Mouse (Mus musculus): Measurements from ENCODE around the gene Ctnnb1. TPM values are rescaled to one million over a fixed set of nuclear protein-coding genes. Genes with fewer than 3 reads are reported as not detected.
"Not testable (repeated sequence)": the region's sequence is repeated elsewhere in the genome, so short reads cannot be mapped to it uniquely, and the experiment has no call there.

The Ctnnb1 gene
- polyA plus RNA-seq, 1 experiment from 2014 or later = 764 TPM

GRCm38 (mm10) chr9:120900338-120901274, 28.4 kb upstream of the Ctnnb1 start:
- H3K9ac ChIP-seq = no peak overlapping the region
- H3K27ac ChIP-seq = no peak overlapping the region
- H3K4me1 ChIP-seq = no peaks in the 10 kb centered on the region
- H3K4me2 ChIP-seq = no peak overlapping the region
- 67% methylated on average over 12 of the region's 12 CpGs for WGBS
- no peaks in the 10 kb centered on the region for H3K27me3 ChIP-seq
- H3K36me3 ChIP-seq (replicated peaks) = no peaks in the 10 kb centered on the region
- no peaks in the 10 kb centered on the region for H3K9me3 ChIP-seq
- no peak for ATAC-seq (ENCODE audit: low FRiP score)
- H3K4me3 ChIP-seq (replicated peaks) = no peak overlapping the region

GRCm38 (mm10) chr9:120902562-120902961, 26.5 kb upstream of the Ctnnb1 start:
- no peaks in the 10 kb centered on the region for H3K4me1 ChIP-seq
- WGBS = 83% methylated on average over 8 of the region's 8 CpGs
- no peak overlapping the region for H3K9ac ChIP-seq
- no peak for ATAC-seq (ENCODE audit: low FRiP score)
- no peak overlapping the region for H3K4me2 ChIP-seq
- H3K4me3 ChIP-seq (replicated peaks) = no peak overlapping the region
- H3K27me3 ChIP-seq = no peaks in the 10 kb centered on the region
- H3K27ac ChIP-seq = no peak overlapping the region
- H3K9me3 ChIP-seq = no peaks in the 10 kb centered on the region
- no peaks in the 10 kb centered on the region for H3K36me3 ChIP-seq (replicated peaks)

DNA sequence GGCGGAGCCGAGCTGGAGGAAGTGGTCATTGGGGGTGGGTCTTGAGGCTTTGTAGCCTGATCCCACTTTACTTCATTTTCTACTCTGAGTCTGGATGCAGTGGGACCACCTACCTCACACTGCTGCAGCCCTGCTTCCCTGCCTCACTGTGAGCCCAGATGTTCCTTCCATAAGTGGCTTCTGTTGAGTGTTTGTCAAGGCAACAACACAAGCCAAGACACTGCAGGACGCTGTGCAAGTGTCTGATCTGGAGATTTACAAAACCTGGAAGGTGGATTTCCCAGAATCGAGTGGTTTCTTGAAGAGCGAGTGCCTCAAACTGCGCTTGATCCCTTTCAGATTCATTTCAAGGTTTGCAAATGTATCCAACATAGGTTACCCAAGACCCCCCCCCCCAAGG, 20.6 kb upstream of the Ctnnb1 start:
- Histone ChIP-seq H3K4me2 (no peak overlapping the region), H3K9ac (no peak overlapping the region), H3K36me3 (replicated peaks) (no peaks in the 10 kb centered on the region), H3K4me3 (replicated peaks) (no peak overlapping the region), H3K4me1 (no peaks in the 10 kb centered on the region), H3K27me3 (no peaks in the 10 kb centered on the region), H3K27ac (no peak overlapping the region), H3K9me3 (no peaks in the 10 kb centered on the region)
- WGBS = 84% methylated on average over 6 of the region's 6 CpGs
- no peak for ATAC-seq (ENCODE audit: low FRiP score)

DNA sequence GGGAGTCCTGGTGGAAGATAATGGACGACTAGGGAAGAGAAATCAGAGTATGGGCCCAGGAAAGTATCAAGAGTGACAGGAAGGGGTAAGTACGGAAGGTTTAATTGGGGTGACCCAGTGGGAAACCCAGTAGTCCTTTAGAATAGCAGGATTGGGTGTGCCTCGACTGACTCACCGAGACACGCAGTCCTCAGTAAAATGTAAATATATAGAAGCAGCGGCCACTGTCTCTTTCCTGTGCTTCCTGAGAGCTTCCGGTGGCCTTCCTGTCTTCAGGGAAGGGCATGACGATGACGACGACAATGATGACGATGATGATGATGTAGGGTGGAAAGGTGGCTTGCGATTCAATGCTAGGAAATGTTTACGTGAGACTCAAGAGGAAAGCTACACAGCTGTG, 15.9 kb upstream of the Ctnnb1 start:
- WGBS = 89% methylated on average over 13 of the region's 13 CpGs

GRCm38 (mm10) chr9:120914429-120914828, 14.6 kb upstream of the Ctnnb1 start:
- no peak overlapping the region for H3K4me2 ChIP-seq
- WGBS = 90% methylated on average over 4 of the region's 4 CpGs

More for the DNA sequence above, 15.9 kb upstream of the Ctnnb1 start:
- Histone ChIP-seq H3K27ac (no peak overlapping the region), H3K4me2 (no peak overlapping the region), H3K4me1 (no peaks in the 10 kb centered on the region), H3K9ac (no peak overlapping the region), H3K4me3 (replicated peaks) (no peak overlapping the region), H3K9me3 (peaks cover 3% of the 10 kb centered on the region; the same call in 1 of the 2 replicates), H3K36me3 (replicated peaks) (no peaks in the 10 kb centered on the region), H3K27me3 (no peaks in the 10 kb centered on the region)
- no peak for ATAC-seq (ENCODE audit: low FRiP score)

GRCm38 (mm10) chr9:120914877-120915459, 14.0 kb upstream of the Ctnnb1 start:
- 89% methylated on average over 14 of the region's 14 CpGs for WGBS
- Histone ChIP-seq H3K4me3 (replicated peaks) (no peak overlapping the region), H3K4me1 (no peaks in the 10 kb centered on the region), H3K4me2 (no peak overlapping the region), H3K9me3 (peaks cover 3% of the 10 kb centered on the region; the same call in 1 of the 2 replicates), H3K36me3 (replicated peaks) (no peaks in the 10 kb centered on the region), H3K9ac (no peak overlapping the region), H3K27ac (no peak overlapping the region), H3K27me3 (no peaks in the 10 kb centered on the region)
- no peak for ATAC-seq (ENCODE audit: low FRiP score)

More at GRCm38 (mm10) chr9:120914429-120914828, 14.6 kb upstream of the Ctnnb1 start:
- ATAC-seq (ENCODE audit: low FRiP score) = no peak
- H3K4me3 ChIP-seq (replicated peaks) = no peak overlapping the region
- no peak overlapping the region for H3K27ac ChIP-seq
- H3K9ac ChIP-seq = no peak overlapping the region
- no peaks in the 10 kb centered on the region for H3K4me1 ChIP-seq
- no peaks in the 10 kb centered on the region for H3K27me3 ChIP-seq
- H3K9me3 ChIP-seq = peaks cover 3% of the 10 kb centered on the region; the same call in 1 of the 2 replicates
- no peaks in the 10 kb centered on the region for H3K36me3 ChIP-seq (replicated peaks)

GRCm38 (mm10) chr9:120917619-120918018, 11.4 kb upstream of the Ctnnb1 start:
- not testable (repeated sequence) for H3K36me3 ChIP-seq (replicated peaks); H3K27me3 ChIP-seq; H3K4me3 ChIP-seq (replicated peaks); H3K4me1 ChIP-seq; H3K27ac ChIP-seq; H3K9me3 ChIP-seq; H3K9ac ChIP-seq; ATAC-seq (ENCODE audit: low FRiP score); H3K4me2 ChIP-seq
- WGBS = 94% methylated on average over 2 of the region's 2 CpGs

GRCm38 (mm10) chr9:120918211-120918610, 10.8 kb upstream of the Ctnnb1 start:
- ATAC-seq (ENCODE audit: low FRiP score) = no peak

DNA sequence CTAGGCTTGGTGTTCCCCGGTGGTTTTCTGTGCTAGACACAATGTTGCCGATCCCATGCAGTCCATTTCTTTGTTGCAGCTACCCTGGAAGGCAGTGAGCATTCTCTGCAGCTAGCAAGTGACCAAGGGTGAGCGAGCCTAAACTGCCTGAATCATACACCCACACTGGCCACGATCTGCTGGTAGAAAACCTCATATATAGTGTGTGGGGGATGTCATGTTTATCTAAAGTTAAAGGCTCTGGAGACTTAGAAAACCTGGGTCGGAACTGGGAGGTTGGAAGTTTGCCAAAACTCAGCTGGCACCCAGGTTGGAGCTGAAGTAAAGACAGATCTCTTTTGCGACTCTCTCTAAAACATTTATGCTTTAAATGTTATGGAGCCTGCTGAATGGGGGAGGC, 10.4 kb upstream of the Ctnnb1 start:
- H3K4me2 ChIP-seq = no peak overlapping the region
- no peak overlapping the region for H3K9ac ChIP-seq
- H3K4me1 ChIP-seq = no peaks in the 10 kb centered on the region
- no peak overlapping the region for H3K27ac ChIP-seq
- no peak overlapping the region for H3K4me3 ChIP-seq (replicated peaks)
- WGBS = 60% methylated on average over 6 of the region's 6 CpGs
- no peaks in the 10 kb centered on the region for H3K27me3 ChIP-seq
- H3K9me3 ChIP-seq = peaks cover 3% of the 10 kb centered on the region; the same call in 1 of the 2 replicates
- ATAC-seq (ENCODE audit: low FRiP score) = no peak
- H3K36me3 ChIP-seq (replicated peaks) = no peaks in the 10 kb centered on the region

More at GRCm38 (mm10) chr9:120918211-120918610, 10.8 kb upstream of the Ctnnb1 start:
- H3K4me3 ChIP-seq (replicated peaks) = no peak overlapping the region
- H3K9me3 ChIP-seq = peaks cover 3% of the 10 kb centered on the region; the same call in 1 of the 2 replicates
- no peaks in the 10 kb centered on the region for H3K36me3 ChIP-seq (replicated peaks)
- no peak overlapping the region for H3K27ac ChIP-seq
- WGBS = 86% methylated on average over 5 of the region's 5 CpGs
- no peak overlapping the region for H3K4me2 ChIP-seq
- H3K27me3 ChIP-seq = no peaks in the 10 kb centered on the region
- H3K4me1 ChIP-seq = no peaks in the 10 kb centered on the region
- H3K9ac ChIP-seq = no peak overlapping the region

DNA sequence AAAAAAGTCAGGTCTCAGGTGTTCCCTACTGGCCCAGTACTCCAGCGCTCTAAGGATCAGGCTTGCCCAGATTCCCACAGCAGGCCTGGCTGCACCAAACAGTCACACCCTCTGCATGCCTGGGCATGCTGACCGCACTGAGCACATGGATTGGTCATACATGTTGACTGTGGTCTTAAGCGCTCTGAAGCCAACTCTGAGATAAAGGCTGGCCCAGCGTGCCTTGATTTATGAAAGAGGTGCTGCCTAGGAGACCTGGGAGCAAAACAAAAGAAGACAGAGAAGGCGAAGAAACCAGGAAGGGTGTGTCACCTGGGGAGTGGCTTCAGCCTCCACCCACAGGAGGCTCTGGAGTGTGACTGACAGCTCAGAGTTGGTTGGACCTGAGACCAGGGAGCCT, 9.9 kb upstream of the Ctnnb1 start:
- Histone ChIP-seq H3K27ac (no peak overlapping the region), H3K27me3 (no peaks in the 10 kb centered on the region), H3K4me2 (no peak overlapping the region), H3K4me1 (no peaks in the 10 kb centered on the region), H3K9ac (no peak overlapping the region), H3K36me3 (replicated peaks) (no peaks in the 10 kb centered on the region), H3K4me3 (replicated peaks) (no peak overlapping the region), H3K9me3 (peaks cover 3% of the 10 kb centered on the region; the same call in 1 of the 2 replicates)
- ATAC-seq (ENCODE audit: low FRiP score) = no peak
- WGBS = 72% methylated on average over 5 of the region's 5 CpGs

DNA sequence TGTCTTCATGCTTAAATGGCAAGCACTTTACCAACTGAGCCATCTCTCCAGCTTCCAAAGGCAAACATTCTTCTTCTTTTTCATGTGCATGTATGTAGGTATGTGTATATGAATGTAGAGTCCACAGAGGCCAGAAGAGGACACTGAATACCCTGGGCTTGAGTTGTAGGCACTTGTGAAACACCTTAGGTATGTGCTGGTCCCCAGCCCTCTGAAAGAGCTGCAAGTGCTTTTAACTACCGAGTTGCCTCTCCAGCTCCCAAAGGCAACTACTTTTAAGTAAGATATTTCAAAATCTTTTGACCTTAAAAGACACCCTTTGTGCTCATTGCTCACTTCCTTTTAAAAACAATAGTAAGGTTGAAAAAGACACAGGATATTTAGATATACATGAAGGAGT, 2.9 kb upstream of the Ctnnb1 start:
- H3K27ac ChIP-seq = no peak overlapping the region
- peaks cover 3% of the 10 kb centered on the region; the same call in 1 of the 2 replicates for H3K27me3 ChIP-seq
- H3K4me3 ChIP-seq (replicated peaks) = no peak overlapping the region
- H3K4me1 ChIP-seq = peaks cover 27% of the 10 kb centered on the region
- no peak overlapping the region for H3K9ac ChIP-seq
- no peaks in the 10 kb centered on the region for H3K36me3 ChIP-seq (replicated peaks)
- 69% methylated on average over 1 of the region's 1 CpGs for WGBS
- H3K9me3 ChIP-seq = no peaks in the 10 kb centered on the region
- no peak overlapping the region for H3K4me2 ChIP-seq
- ATAC-seq (ENCODE audit: low FRiP score) = no peak

DNA sequence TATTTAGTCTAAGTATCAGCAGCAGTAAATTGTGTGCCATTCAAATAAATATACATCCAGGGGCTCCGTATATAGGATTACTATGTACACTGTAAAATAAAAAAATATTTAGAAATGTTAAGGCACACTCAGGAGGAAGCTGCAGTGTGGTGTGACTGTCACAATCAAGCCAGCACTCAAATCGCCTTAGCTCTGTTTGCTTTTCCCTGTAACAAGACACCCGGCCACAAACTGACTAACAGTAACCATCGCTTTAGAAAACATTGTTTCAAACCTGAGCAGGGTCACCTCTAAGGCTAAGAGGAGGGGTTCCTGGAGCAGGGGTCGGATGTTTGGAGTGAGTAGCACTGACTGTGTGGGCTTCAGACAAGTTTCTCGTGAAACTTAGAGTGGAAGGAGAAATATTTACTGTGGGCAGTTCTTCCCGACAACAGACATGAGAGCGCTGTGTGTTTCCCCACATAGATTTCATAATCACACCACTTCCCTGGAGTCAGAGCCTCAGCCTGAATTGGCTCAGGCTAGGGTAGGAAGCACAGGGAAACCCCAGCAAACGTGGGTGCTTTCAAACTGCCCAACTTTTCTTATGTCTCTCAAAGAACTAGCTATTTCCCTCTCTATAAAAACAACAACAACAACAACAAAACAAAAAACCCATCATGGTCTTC, 1.9 kb upstream of the Ctnnb1 start:
- WGBS = 29% methylated on average over 9 of the region's 9 CpGs
- Histone ChIP-seq H3K4me3 (replicated peaks) (no peak overlapping the region), H3K9me3 (no peaks in the 10 kb centered on the region), H3K36me3 (replicated peaks) (no peaks in the 10 kb centered on the region), H3K9ac (no peak overlapping the region), H3K27ac (no peak overlapping the region), H3K4me2 (no peak overlapping the region), H3K4me1 (peaks cover 29% of the 10 kb centered on the region), H3K27me3 (peaks cover 3% of the 10 kb centered on the region; the same call in 1 of the 2 replicates)
- no peak for ATAC-seq (ENCODE audit: low FRiP score)

Measured in forebrain, embryonic 12.5 days (tissue).